ENCODE assay signal across 8 mouse cellular contexts in the genomic region with DNA sequence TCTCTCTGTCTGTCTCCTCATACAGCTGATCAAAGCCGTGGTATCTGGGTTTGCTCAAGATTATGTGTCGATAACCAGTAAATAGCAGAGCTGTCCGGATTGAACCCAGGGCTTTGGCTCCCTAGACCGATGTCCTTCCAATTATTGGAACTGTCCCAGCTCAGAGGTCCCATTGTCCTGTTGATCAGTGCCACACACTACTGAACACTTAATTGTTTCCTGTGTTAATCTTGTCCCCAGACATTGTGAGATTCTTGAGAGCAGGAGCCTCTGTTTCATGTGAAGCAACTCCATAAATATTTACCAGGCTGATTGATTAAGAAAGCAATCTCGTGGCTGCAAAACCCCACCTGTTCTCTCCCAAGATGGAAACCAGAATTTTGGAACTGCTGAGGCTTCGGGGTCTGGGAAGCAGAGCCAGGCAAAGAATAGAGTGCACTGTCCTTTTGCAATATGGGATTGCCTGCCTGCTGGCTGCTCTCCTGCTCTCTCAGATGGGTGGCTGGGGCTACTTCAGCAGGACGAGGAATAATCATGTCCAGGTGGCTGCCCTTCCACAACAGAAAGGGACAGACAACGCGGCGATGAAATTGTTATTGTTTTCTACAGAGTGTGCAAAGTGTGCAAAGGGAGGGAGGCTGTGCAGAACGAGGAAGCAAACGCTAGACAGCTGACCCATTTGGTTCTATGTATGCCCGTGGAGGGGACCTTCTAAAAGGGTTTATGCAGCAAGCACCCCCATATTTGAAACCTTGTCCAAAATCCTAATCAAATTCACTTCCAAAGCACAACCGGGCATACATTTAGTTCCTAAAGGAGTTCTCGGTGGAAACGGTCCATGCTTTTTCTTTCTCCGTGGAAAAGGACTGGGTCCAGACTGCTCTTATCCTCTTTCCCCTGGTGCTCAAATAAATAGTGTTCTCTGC. TPM values are rescaled to one million over a fixed set of nuclear protein-coding genes. Genes with fewer than 3 reads are reported as not detected.
DNase-seq lines count a peak whose midpoint lies in the region; ATAC-seq and TF ChIP-seq lines count a peak whose summit lies in the region.

No protein-coding gene starts in this region.

- peak overlapping the region; percentile 97 for H3K27ac ChIP-seq in forebrain, embryonic 10.5 days
- peak overlapping the region; percentile 97 for H3K27ac ChIP-seq in intestine, embryonic 14.5 days (ENCODE audit: low read depth)

- no peak for ATAC-seq in intestine, embryonic 14.5 days (replicated peaks; ENCODE audit: low FRiP score, low TSS enrichment, low read depth)
- ATAC-seq in megakaryocyte-erythroid progenitor cell, adult 5-6 weeks (replicated peaks; ENCODE audit: low FRiP score, low TSS enrichment, poor library complexity, severe bottlenecking): no peak

- peaks cover 13% of the 10 kb centered on the region for H3K36me3 ChIP-seq in forebrain, embryonic 10.5 days (replicated peaks)
- no peaks in the 10 kb centered on the region; the same call in 1 of the 2 replicates for H3K36me3 ChIP-seq in intestine, embryonic 14.5 days (ENCODE audit: control insufficient read depth, insufficient read depth, low read length)

- H3K4me1 ChIP-seq in forebrain, embryonic 10.5 days: peaks cover 95% of the 10 kb centered on the region
- peaks cover 54% of the 10 kb centered on the region for H3K4me1 ChIP-seq in intestine, embryonic 14.5 days (replicated peaks; ENCODE audit: control insufficient read depth, insufficient read depth, low read length)

- peak; percentile 9 for DNase-seq in brain, embryonic 14.5 days (ENCODE audit: low read depth)
- DNase-seq in forebrain, embryonic 10.5 days (ENCODE audit: extremely low spot score, low spot score): peak; percentile 37
- no peak for DNase-seq in intestine, embryonic 14.5 days (ENCODE audit: low spot score)
- peak; percentile 48 for DNase-seq in lung, postnatal 10 days
- no peak for DNase-seq in right cerebral cortex, postnatal 10 days (ENCODE audit: low spot score in 2 of 2)
- DNase-seq in cerebellum, postnatal 36 days: no peak
- no peak for DNase-seq in cerebellum, adult 9-11 months

- peak overlapping the region; percentile 38 for H3K9ac ChIP-seq in intestine, embryonic 14.5 days (ENCODE audit: low read length)

- peak overlapping the region; percentile 73 for H3K4me2 ChIP-seq in intestine, embryonic 14.5 days (ENCODE audit: low read length)

- no peaks in the 10 kb centered on the region for H3K9me3 ChIP-seq in forebrain, embryonic 10.5 days
- no peaks in the 10 kb centered on the region for H3K9me3 ChIP-seq in intestine, embryonic 14.5 days (ENCODE audit: control insufficient read depth, low read length)

- H3K27me3 ChIP-seq in forebrain, embryonic 10.5 days (ENCODE audit: poor library complexity, severe bottlenecking): peaks cover 20% of the 10 kb centered on the region
- H3K27me3 ChIP-seq in intestine, embryonic 14.5 days (replicated peaks; ENCODE audit: control insufficient read depth, insufficient read depth, low read length): no peaks in the 10 kb centered on the region

- peak overlapping the region; percentile 81 for H3K4me3 ChIP-seq in forebrain, embryonic 10.5 days
- H3K4me3 ChIP-seq in intestine, embryonic 14.5 days (ENCODE audit: low read depth, low read length): peak overlapping the region; percentile 65; the same call in 1 of the 2 replicates

- WGBS in forebrain, embryonic 10.5 days: 11% methylated on average over 17 of the region's 17 CpGs
- WGBS in intestine, embryonic 14.5 days: 8% methylated on average over 17 of the region's 17 CpGs

- TF ChIP-seq CTCF in brain, embryonic 14.5 days (IDR thresholded peaks at IDR 0.05; ENCODE audit: borderline replicate concordance, extremely low read depth, insufficient read depth, insufficient read length): no peak

- no peak for TF ChIP-seq POLR2A in brain, embryonic 14.5 days (IDR thresholded peaks at IDR 0.05; ENCODE audit: borderline replicate concordance, extremely low read depth, insufficient read depth, insufficient read length, poor library complexity, severe bottlenecking)

RNA-seq across cellular contexts. Expression of a gene that starts 0.8 kb away (rescaled TPM):
- 105 and 107 TPM in 2 replicates for polyA plus RNA-seq in brain, embryonic 14.5 days (2012; rRNA removed)
- 488 and 529 TPM in 2 replicates for polyA plus RNA-seq in forebrain, embryonic 10.5 days (2016; fragmentation: Nextera tagmentation; extraction: Ambion mirVana)
- 325 and 351 TPM in 2 replicates for polyA plus RNA-seq in intestine, embryonic 14.5 days (2014; fragmentation: Nextera tagmentation; extraction: Ambion mirVana)
- 1.5 and 7.8 TPM in 2 replicates for total RNA-seq in megakaryocyte-erythroid progenitor cell, adult 5-6 weeks (2014; fragmentation: Nextera tagmentation)
- 1.9 and 3.1 TPM in 2 replicates for total RNA-seq in megakaryocyte-erythroid progenitor cell, adult 5-6 weeks (2017)

RNA-seq across cellular contexts. Expression of a gene that starts 29.7 kb away (rescaled TPM):
- 3.5 and 5.1 TPM in 2 replicates for polyA plus RNA-seq in brain, embryonic 14.5 days (2012; rRNA removed)
- 10.3 and 11.4 TPM in 2 replicates for polyA plus RNA-seq in forebrain, embryonic 10.5 days (2016; fragmentation: Nextera tagmentation; extraction: Ambion mirVana)
- 4.1 and 5.0 TPM in 2 replicates for polyA plus RNA-seq in intestine, embryonic 14.5 days (2014; fragmentation: Nextera tagmentation; extraction: Ambion mirVana)
- total RNA-seq in megakaryocyte-erythroid progenitor cell, adult 5-6 weeks (2014; fragmentation: Nextera tagmentation): 11.1 and 17.0 TPM in 2 replicates
- total RNA-seq in megakaryocyte-erythroid progenitor cell, adult 5-6 weeks (2017): 4.5 and 10.2 TPM in 2 replicates

Comparison
In these comparisons a context has a peak if more than half of its experiments do, and no peak if none do; other contexts are left out.
1. DNase-seq: peak in brain, embryonic 14.5 days (single experiment), forebrain, embryonic 10.5 days (single experiment) and lung, postnatal 10 days (single experiment); none in intestine, embryonic 14.5 days (single experiment), right cerebral cortex, postnatal 10 days (0 of 2), cerebellum, postnatal 36 days (0 of 2) and cerebellum, adult 9-11 months (single experiment).